Mouse (Mus musculus) left cerebral cortex, postnatal 36 days (tissue): ENCODE measurements around the gene Prm3. TPM values are rescaled to one million over a fixed set of nuclear protein-coding genes. Genes with fewer than 3 reads are reported as not detected.

Experiments
- total RNA-seq, 2 experiments: library from RNA; stranded (reverse); gene quantifications; 2 replicates each; pipeline ENCODE4 v1.2.3; 2021

Gene Prm3
- total RNA-seq, 2 experiments from 2014 or later, result not detected

Other genes starting within 250 kb of the Prm3 start
- 10 to 100 TPM; 65.3 TPM for gene Dexi, start 247.9 kb downstream of the Prm3 start, total RNA-seq
- 10 to 100 TPM; 92.4 to 97.8 TPM for gene Clec16a, start 245.6 kb downstream of the Prm3 start, total RNA-seq
- gene Socs1, start 5.4 kb downstream of the Prm3 start, total RNA-seq, result 1 to 10 TPM in 1 of 2 experiments, under 1 TPM in 1; 0.52 to 1.0 TPM
- gene Tnp2, start 2.3 kb downstream of the Prm3 start, total RNA-seq, result not detected
- gene Prm2, start 5.2 kb upstream of the Prm3 start, total RNA-seq, result not detected
- gene Prm1, start 14.9 kb upstream of the Prm3 start, total RNA-seq, result not detected
- not detected for gene Gm11172, start 22.0 kb upstream of the Prm3 start, total RNA-seq
- gene Rmi2, start 44.1 kb upstream of the Prm3 start, total RNA-seq, result under 1 TPM; 0.18 to 0.25 TPM